Mouse (Mus musculus): ENCODE data around the gene Ebf1. TPM values are rescaled to one million over a fixed set of nuclear protein-coding genes. Genes with fewer than 3 reads are reported as not detected.
A peak's percentile ranks its signal among the peaks of the same experiment; 100 is the strongest.

Ebf1 gene
- polyA plus RNA-seq, 1 experiment from 2014 or later, result 43.7 TPM

DNA sequence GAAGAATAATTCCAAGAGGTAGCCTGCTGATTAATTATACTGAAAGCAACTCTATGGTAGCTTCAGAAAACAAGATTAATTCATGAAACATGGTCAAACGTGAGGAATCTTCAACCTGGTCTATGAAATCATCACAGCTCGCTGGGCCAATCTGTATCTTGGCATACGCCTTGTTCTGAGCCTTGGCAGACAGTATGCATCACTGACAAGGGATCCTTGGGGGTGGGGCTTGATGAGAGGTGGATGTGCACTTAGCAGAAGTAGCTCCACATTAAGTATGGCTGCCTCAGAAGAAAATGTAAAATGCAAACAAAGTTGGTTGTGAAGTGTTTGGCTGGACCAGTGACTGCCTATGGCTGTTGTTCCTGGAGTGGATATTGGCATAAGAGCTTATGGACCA lies 258.1 kb downstream of the Ebf1 start:
- WGBS, result 51% methylated on average over 3 of the region's 3 CpGs
- H3K4me2 ChIP-seq (ENCODE audit: low read length), result no peak overlapping the region

DNA sequence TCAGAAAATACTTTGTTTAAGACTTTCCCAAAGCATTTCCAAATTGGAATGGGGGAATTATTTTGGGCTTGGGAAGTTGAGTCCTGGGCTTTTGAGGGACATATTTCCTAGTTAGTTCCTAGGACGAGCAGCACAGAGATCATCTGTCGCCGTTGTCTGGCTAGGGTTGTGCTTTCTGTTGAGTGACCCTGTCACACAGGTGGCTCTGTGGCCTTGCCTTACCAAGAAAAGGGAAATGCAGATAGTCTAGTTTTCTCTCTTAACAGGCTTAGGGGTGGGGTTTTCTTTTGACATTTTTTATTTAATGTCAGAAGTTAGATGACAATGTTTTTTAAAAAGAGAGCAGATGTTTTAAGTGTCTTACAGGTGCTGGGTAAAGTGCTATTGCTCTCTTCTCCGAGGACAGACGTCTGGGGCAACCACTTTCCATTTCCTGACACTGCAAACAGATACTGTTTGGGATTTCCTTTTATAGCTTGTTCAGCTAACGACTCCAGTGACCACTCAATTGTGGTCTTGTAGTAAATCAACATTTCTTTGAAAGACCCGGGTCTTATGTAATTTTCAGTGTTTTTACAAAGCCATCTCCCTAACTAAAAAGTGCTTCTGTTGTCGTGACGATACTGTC lies 264.1 kb downstream of the Ebf1 start:
- Histone ChIP-seq H3K36me3 (ENCODE audit: control insufficient read depth, insufficient read depth) (no peaks in the 10 kb centered on the region), H3K9ac (replicated peaks; ENCODE audit: low read depth, low read length) (no peak overlapping the region), H3K4me3 (replicated peaks; ENCODE audit: low read length) (no peak overlapping the region), H3K27ac (ENCODE audit: low read length) (no peak overlapping the region), H3K27me3 (replicated peaks; ENCODE audit: control insufficient read depth, insufficient read depth, low read length) (peaks cover 2% of the 10 kb centered on the region; the same call in 1 of the 2 replicates), H3K9me3 (ENCODE audit: control insufficient read depth, low read length) (no peaks in the 10 kb centered on the region), H3K4me2 (ENCODE audit: low read length) (no peak overlapping the region), H3K4me1 (replicated peaks; ENCODE audit: control insufficient read depth, insufficient read depth, low read length) (0 out of 2 replicates have a peak, but pooled peaks cover 3% of the 10 kb centered on the region)
- ATAC-seq, result no peak
- 66% methylated on average over 9 of the region's 9 CpGs for WGBS

More for the DNA sequence above, 258.1 kb downstream of the Ebf1 start:
- Histone ChIP-seq H3K36me3 (ENCODE audit: control insufficient read depth, insufficient read depth) (no peaks in the 10 kb centered on the region), H3K9me3 (ENCODE audit: control insufficient read depth, low read length) (no peaks in the 10 kb centered on the region), H3K4me1 (replicated peaks; ENCODE audit: control insufficient read depth, insufficient read depth, low read length) (no peaks in the 10 kb centered on the region), H3K4me3 (replicated peaks; ENCODE audit: low read length) (no peak overlapping the region), H3K9ac (replicated peaks; ENCODE audit: low read depth, low read length) (no peak overlapping the region), H3K27me3 (replicated peaks; ENCODE audit: control insufficient read depth, insufficient read depth, low read length) (no peaks in the 10 kb centered on the region; the same call in 1 of the 2 replicates), H3K27ac (ENCODE audit: low read length) (no peak overlapping the region)
- peak; percentile 54; the same call in 1 of the 2 replicates for ATAC-seq

- ATAC-seq, result no peak
- Histone ChIP-seq H3K36me3 (ENCODE audit: control insufficient read depth, insufficient read depth) (no peaks in the 10 kb centered on the region), H3K4me1 (replicated peaks; ENCODE audit: control insufficient read depth, insufficient read depth, low read length) (0 out of 2 replicates have a peak, but pooled peaks cover 3% of the 10 kb centered on the region), H3K9me3 (ENCODE audit: control insufficient read depth, low read length) (no peaks in the 10 kb centered on the region), H3K4me2 (ENCODE audit: low read length) (no peak overlapping the region), H3K27ac (ENCODE audit: low read length) (no peak overlapping the region), H3K4me3 (replicated peaks; ENCODE audit: low read length) (no peak overlapping the region), H3K9ac (replicated peaks; ENCODE audit: low read depth, low read length) (no peak overlapping the region), H3K27me3 (replicated peaks; ENCODE audit: control insufficient read depth, insufficient read depth, low read length) (peaks cover 2% of the 10 kb centered on the region; the same call in 1 of the 2 replicates)
- WGBS, result 12% methylated on average over 4 of the region's 4 CpGs
Measured at GRCm38 (mm10) chr11:44882476-44882970, 265.4 kb downstream of the Ebf1 start.

DNA sequence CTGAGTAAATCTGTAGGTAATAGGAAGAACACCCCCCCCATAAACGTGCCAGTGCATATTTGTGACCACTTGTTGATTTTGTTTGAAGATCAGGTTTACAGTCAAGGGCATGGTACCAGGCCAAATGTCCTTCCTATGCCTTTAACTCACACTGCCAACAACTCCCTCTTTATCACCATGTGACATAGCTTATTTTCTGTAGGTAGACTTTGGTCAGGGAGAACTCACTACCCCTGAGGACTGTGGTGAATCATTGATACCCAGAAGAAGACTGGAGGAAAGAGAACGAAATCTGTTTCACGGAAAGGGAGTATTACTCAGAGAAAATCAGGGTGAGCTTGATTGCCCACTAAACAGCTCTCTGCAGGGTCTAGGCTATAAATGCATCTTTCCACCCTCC lies 267.2 kb downstream of the Ebf1 start:
- no peak overlapping the region for H3K4me3 ChIP-seq (replicated peaks; ENCODE audit: low read length)
- H3K36me3 ChIP-seq (ENCODE audit: control insufficient read depth, insufficient read depth), result no peaks in the 10 kb centered on the region
- ATAC-seq, result no peak
- H3K4me1 ChIP-seq (replicated peaks; ENCODE audit: control insufficient read depth, insufficient read depth, low read length), result 0 out of 2 replicates have a peak, but pooled peaks cover 3% of the 10 kb centered on the region
- no peak overlapping the region for H3K9ac ChIP-seq (replicated peaks; ENCODE audit: low read depth, low read length)
- WGBS, result 84% methylated on average over 3 of the region's 3 CpGs
- H3K27me3 ChIP-seq (replicated peaks; ENCODE audit: control insufficient read depth, insufficient read depth, low read length), result 0 out of 2 replicates have a peak, but pooled peaks cover 2% of the 10 kb centered on the region
- no peaks in the 10 kb centered on the region for H3K9me3 ChIP-seq (ENCODE audit: control insufficient read depth, low read length)
- H3K4me2 ChIP-seq (ENCODE audit: low read length), result no peak overlapping the region
- H3K27ac ChIP-seq (ENCODE audit: low read length), result no peak overlapping the region

- H3K27ac ChIP-seq (ENCODE audit: low read length), result no peak overlapping the region
- 91% methylated on average over 2 of the region's 2 CpGs for WGBS
Measured at GRCm38 (mm10) chr11:44886897-44887296, 269.8 kb downstream of the Ebf1 start.

DNA sequence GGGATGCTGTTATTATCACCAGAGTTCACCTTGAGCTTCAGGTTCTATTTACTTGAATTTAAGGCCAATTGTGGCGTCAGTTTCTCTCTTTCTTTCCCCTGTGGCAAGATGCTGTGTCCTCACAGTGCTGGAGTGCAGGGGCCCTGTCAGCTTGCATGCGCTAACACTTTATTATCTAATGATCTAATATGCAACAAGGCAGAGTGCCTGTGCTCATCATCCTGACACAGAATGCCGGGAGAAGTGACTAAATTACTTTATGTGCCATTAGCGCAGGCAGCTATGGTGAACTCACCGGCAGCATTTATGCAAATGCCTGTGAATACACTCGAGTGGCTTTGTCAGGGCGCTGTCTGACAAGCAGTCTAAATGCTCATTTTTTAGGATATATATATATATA lies 270.6 kb downstream of the Ebf1 start:
- no peak overlapping the region for H3K4me3 ChIP-seq (replicated peaks; ENCODE audit: low read length)
- 68% methylated on average over 7 of the region's 7 CpGs for WGBS
- 0 out of 2 replicates have a peak, but pooled peaks cover 2% of the 10 kb centered on the region for H3K27me3 ChIP-seq (replicated peaks; ENCODE audit: control insufficient read depth, insufficient read depth, low read length)
- no peak overlapping the region for H3K27ac ChIP-seq (ENCODE audit: low read length)
- H3K4me2 ChIP-seq (ENCODE audit: low read length), result no peak overlapping the region
- ATAC-seq, result peak; percentile 62; the same call in 1 of the 2 replicates
- H3K36me3 ChIP-seq (ENCODE audit: control insufficient read depth, insufficient read depth), result no peaks in the 10 kb centered on the region
- H3K9me3 ChIP-seq (ENCODE audit: control insufficient read depth, low read length), result no peaks in the 10 kb centered on the region
- H3K9ac ChIP-seq (replicated peaks; ENCODE audit: low read depth, low read length), result no peak overlapping the region
- H3K4me1 ChIP-seq (replicated peaks; ENCODE audit: control insufficient read depth, insufficient read depth, low read length), result no peaks in the 10 kb centered on the region

More at GRCm38 (mm10) chr11:44886897-44887296, 269.8 kb downstream of the Ebf1 start:
- Histone ChIP-seq H3K36me3 (ENCODE audit: control insufficient read depth, insufficient read depth) (no peaks in the 10 kb centered on the region), H3K4me1 (replicated peaks; ENCODE audit: control insufficient read depth, insufficient read depth, low read length) (0 out of 2 replicates have a peak, but pooled peaks cover 3% of the 10 kb centered on the region), H3K4me2 (ENCODE audit: low read length) (no peak overlapping the region), H3K9ac (replicated peaks; ENCODE audit: low read depth, low read length) (no peak overlapping the region), H3K9me3 (ENCODE audit: control insufficient read depth, low read length) (no peaks in the 10 kb centered on the region), H3K27me3 (replicated peaks; ENCODE audit: control insufficient read depth, insufficient read depth, low read length) (0 out of 2 replicates have a peak, but pooled peaks cover 2% of the 10 kb centered on the region), H3K4me3 (replicated peaks; ENCODE audit: low read length) (no peak overlapping the region)
- no peak for ATAC-seq

GRCm38 (mm10) chr11:44888390-44888789 lies 271.3 kb downstream of the Ebf1 start:
- H3K9me3 ChIP-seq (ENCODE audit: control insufficient read depth, low read length), result no peaks in the 10 kb centered on the region
- H3K36me3 ChIP-seq (ENCODE audit: control insufficient read depth, insufficient read depth), result no peaks in the 10 kb centered on the region
- 86% methylated on average over 4 of the region's 4 CpGs for WGBS
- peaks cover 2% of the 10 kb centered on the region; the same call in 1 of the 2 replicates for H3K27me3 ChIP-seq (replicated peaks; ENCODE audit: control insufficient read depth, insufficient read depth, low read length)
- no peak overlapping the region for H3K4me3 ChIP-seq (replicated peaks; ENCODE audit: low read length)
- H3K27ac ChIP-seq (ENCODE audit: low read length), result no peak overlapping the region
- no peak overlapping the region for H3K4me2 ChIP-seq (ENCODE audit: low read length)
- H3K4me1 ChIP-seq (replicated peaks; ENCODE audit: control insufficient read depth, insufficient read depth, low read length), result no peaks in the 10 kb centered on the region
- ATAC-seq, result no peak
- H3K9ac ChIP-seq (replicated peaks; ENCODE audit: low read depth, low read length), result no peak overlapping the region

- ATAC-seq, result no peak
- Histone ChIP-seq H3K4me1 (replicated peaks; ENCODE audit: control insufficient read depth, insufficient read depth, low read length) (peaks cover 4% of the 10 kb centered on the region; the same call in 1 of the 2 replicates), H3K27ac (ENCODE audit: low read length) (no peak overlapping the region), H3K9me3 (ENCODE audit: control insufficient read depth, low read length) (no peaks in the 10 kb centered on the region), H3K36me3 (ENCODE audit: control insufficient read depth, insufficient read depth) (no peaks in the 10 kb centered on the region), H3K4me3 (replicated peaks; ENCODE audit: low read length) (no peak overlapping the region), H3K9ac (replicated peaks; ENCODE audit: low read depth, low read length) (no peak overlapping the region), H3K4me2 (ENCODE audit: low read length) (no peak overlapping the region), H3K27me3 (replicated peaks; ENCODE audit: control insufficient read depth, insufficient read depth, low read length) (no peaks in the 10 kb centered on the region; the same call in 1 of the 2 replicates)
- 77% methylated on average over 18 of the region's 18 CpGs for WGBS
Measured at GRCm38 (mm10) chr11:44892814-44893521, 275.9 kb downstream of the Ebf1 start.

DNA sequence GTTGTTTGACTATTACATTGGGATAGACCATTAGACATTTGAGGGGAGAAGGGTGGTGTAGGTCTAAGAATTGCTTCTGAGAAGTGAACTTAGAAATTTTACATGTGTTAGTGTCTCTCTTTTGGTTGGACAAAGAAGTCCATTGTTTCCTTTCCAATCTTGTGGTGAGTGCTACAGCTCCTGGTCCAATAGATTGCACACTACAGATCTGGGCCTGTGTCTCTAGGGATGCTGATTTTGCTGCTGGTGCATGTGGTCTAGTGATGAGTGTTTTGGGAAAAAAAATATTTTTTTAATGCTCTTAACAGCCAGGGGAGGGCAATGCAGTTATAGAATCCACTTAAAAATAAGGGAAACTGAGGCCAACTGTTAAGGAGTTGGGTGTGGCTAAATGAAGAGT lies 276.9 kb downstream of the Ebf1 start:
- no peaks in the 10 kb centered on the region for H3K36me3 ChIP-seq (ENCODE audit: control insufficient read depth, insufficient read depth)
- peaks cover 4% of the 10 kb centered on the region; the same call in 1 of the 2 replicates for H3K4me1 ChIP-seq (replicated peaks; ENCODE audit: control insufficient read depth, insufficient read depth, low read length)
- no peak overlapping the region for H3K9ac ChIP-seq (replicated peaks; ENCODE audit: low read depth, low read length)
- H3K4me2 ChIP-seq (ENCODE audit: low read length), result no peak overlapping the region
- H3K9me3 ChIP-seq (ENCODE audit: control insufficient read depth, low read length), result no peaks in the 10 kb centered on the region
- no peak overlapping the region for H3K27ac ChIP-seq (ENCODE audit: low read length)
- H3K27me3 ChIP-seq (replicated peaks; ENCODE audit: control insufficient read depth, insufficient read depth, low read length), result no peaks in the 10 kb centered on the region; the same call in 1 of the 2 replicates
- no peak for ATAC-seq
- no peak overlapping the region for H3K4me3 ChIP-seq (replicated peaks; ENCODE audit: low read length)
